Mouse (Mus musculus) heart, postnatal 0 days (tissue): ENCODE measurements at regions not wholly inside any gene's neighbourhood (a gene's known extent, or its start where the extent isn't known, plus 50 kb on each side); places are given as distances from the start of the nearest gene placed in this dataset.
A peak's percentile ranks its signal among the peaks of the same experiment; 100 is the strongest.

ENCODE experiments used
- ATAC-seq: fragments of 200-750 bp; cut with Nextera tagmentation; 2 replicates; pipeline ENCODE4 v1.8.0; 2017; ENCODE audit warnings: low read depth, moderate number of reproducible peaks, moderate library complexity; ENCODE audit not compliant: insufficient read depth
- DNase-seq: peaks from one replicate; pipeline ENCODE4 v3.0.0-alpha.2; 2016; ENCODE audit warnings: low spot score
- H3K27ac ChIP-seq: fragments of 300-500 bp; sonication (generic); 2 replicates; pipeline ENCODE4 v1.5.1; 2014; ENCODE audit warnings: low read depth, mild to moderate bottlenecking
- H3K27me3 ChIP-seq: fragments of 300-500 bp; sonication (generic); 2 replicates; pipeline ENCODE4 v1.6.1; 2014; ENCODE audit warnings: low read length, mixed read lengths; ENCODE audit not compliant: control insufficient read depth, insufficient read depth
- H3K36me3 ChIP-seq: fragments of 300-500 bp; sonication (generic); replicated peaks from 2 replicates; pipeline ENCODE4 v1.6.1; 2014; ENCODE audit warnings: low read length, mixed read lengths; ENCODE audit not compliant: control insufficient read depth, insufficient read depth
- H3K4me1 ChIP-seq: fragments of 300-500 bp; sonication (generic); 2 replicates; pipeline ENCODE4 v1.6.1; 2014; ENCODE audit warnings: antibody characterized with exemption; ENCODE audit not compliant: control insufficient read depth, insufficient read depth
- H3K4me2 ChIP-seq: fragments of 300-500 bp; sonication (generic); 2 replicates; pipeline ENCODE4 v1.6.1; 2014; ENCODE audit warnings: low read depth, mild to moderate bottlenecking, low read length, moderate library complexity
- H3K4me3 ChIP-seq: fragments of 300-500 bp; sonication (generic); 2 replicates; pipeline ENCODE4 v1.5.1; 2014; ENCODE audit warnings: low read depth, low read length
- H3K9ac ChIP-seq: fragments of 300-500 bp; sonication (generic); replicated peaks from 2 replicates; pipeline ENCODE4 v1.6.1; 2014; ENCODE audit warnings: low read depth, low read length, mixed read lengths
- H3K9me3 ChIP-seq: fragments of 300-500 bp; sonication (generic); replicated peaks from 2 replicates; pipeline ENCODE4 v1.6.1; 2016; ENCODE audit warnings: low read length; ENCODE audit not compliant: control insufficient read depth
- CTCF ChIP-seq: IDR thresholded peaks from 2 replicates; pipeline ENCODE4 v1.5.1; 2016; ENCODE audit warnings: antibody characterized with exemption, control low read depth, low read depth
- EP300 ChIP-seq: IDR thresholded peaks from 2 replicates; pipeline ENCODE4 v1.6.1; 2016; ENCODE audit warnings: antibody characterized with exemption, low read depth
- WGBS: fragments of 180-500 bp; shearing (Covaris S2); extraction: QIAGEN DNeasy Blood & Tissue Kit; methylation state at CpG from one replicate; pipeline ENCODE4 v1.1.7; 2014; 5-methylcytosine and 5-hydroxymethylcytosine counted together

GRCm38 (mm10) chr17:88270896-88271295 lies 169.6 kb upstream of the Foxn2 start:
- H3K27me3 ChIP-seq = no peaks in the 10 kb centered on the region
- WGBS = 56% methylated on average over 5 of the region's 5 CpGs
- no peaks in the 10 kb centered on the region for H3K36me3 ChIP-seq
- no peak overlapping the region for H3K9ac ChIP-seq
- 0 out of 2 replicates have a peak, but pooled peaks cover 5% of the 10 kb centered on the region for H3K9me3 ChIP-seq
- no peak overlapping the region for H3K4me3 ChIP-seq
- no peak for DNase-seq
- no peak overlapping the region for H3K4me2 ChIP-seq
- no peak for ATAC-seq
- no peak overlapping the region for H3K27ac ChIP-seq
- H3K4me1 ChIP-seq = no peaks in the 10 kb centered on the region
- TF ChIP-seq CTCF = no peak
- no peak for TF ChIP-seq EP300

GRCm38 (mm10) chr17:88272161-88272560 lies 168.3 kb upstream of the Foxn2 start:
- WGBS = 77% methylated on average over 5 of the region's 5 CpGs
- Histone ChIP-seq H3K9me3 (0 out of 2 replicates have a peak, but pooled peaks cover 5% of the 10 kb centered on the region), H3K4me1 (no peaks in the 10 kb centered on the region), H3K4me3 (no peak overlapping the region), H3K27me3 (no peaks in the 10 kb centered on the region), H3K4me2 (no peak overlapping the region), H3K27ac (no peak overlapping the region), H3K9ac (no peak overlapping the region), H3K36me3 (no peaks in the 10 kb centered on the region)
- DNase-seq (no peak), ATAC-seq (no peak)
- TF ChIP-seq CTCF (no peak), EP300 (no peak)

GRCm38 (mm10) chr17:88273520-88273919 lies 167.0 kb upstream of the Foxn2 start:
- ATAC-seq (no peak), DNase-seq (no peak)
- Histone ChIP-seq H3K9me3 (0 out of 2 replicates have a peak, but pooled peaks cover 7% of the 10 kb centered on the region), H3K36me3 (no peaks in the 10 kb centered on the region), H3K4me1 (no peaks in the 10 kb centered on the region), H3K9ac (no peak overlapping the region), H3K4me3 (no peak overlapping the region), H3K27me3 (no peaks in the 10 kb centered on the region), H3K4me2 (no peak overlapping the region), H3K27ac (peak overlapping the region; percentile 18; the same call in 1 of the 2 replicates)
- TF ChIP-seq CTCF (no peak), EP300 (no peak)
- WGBS = 86% methylated on average over 9 of the region's 9 CpGs

- Histone ChIP-seq H3K9ac (no peak overlapping the region), H3K36me3 (no peaks in the 10 kb centered on the region), H3K4me1 (no peaks in the 10 kb centered on the region), H3K4me3 (no peak overlapping the region), H3K9me3 (0 out of 2 replicates have a peak, but pooled peaks cover 7% of the 10 kb centered on the region), H3K27me3 (no peaks in the 10 kb centered on the region), H3K4me2 (no peak overlapping the region), H3K27ac (peak overlapping the region; percentile 18)
- ATAC-seq (peak; percentile 41), DNase-seq (no peak)
- 58% methylated on average over 14 of the region's 14 CpGs for WGBS
- TF ChIP-seq EP300 = no peak
- TF ChIP-seq CTCF = no peak
These were observed 166.4 kb upstream of the Foxn2 start for GRCm38 (mm10) chr17:88274003-88274698.

GRCm38 (mm10) chr17:88274720-88275433 lies 165.6 kb upstream of the Foxn2 start:
- Histone ChIP-seq H3K9ac (no peak overlapping the region), H3K4me3 (no peak overlapping the region), H3K9me3 (0 out of 2 replicates have a peak, but pooled peaks cover 7% of the 10 kb centered on the region), H3K27ac (peak overlapping the region; percentile 48), H3K4me1 (no peaks in the 10 kb centered on the region), H3K27me3 (no peaks in the 10 kb centered on the region), H3K36me3 (no peaks in the 10 kb centered on the region), H3K4me2 (no peak overlapping the region)
- DNase-seq (no peak), ATAC-seq (peak; percentile 33; the same call in 1 of the 2 replicates)
- no peak for TF ChIP-seq EP300
- WGBS = 48% methylated on average over 6 of the region's 6 CpGs
